Mouse (Mus musculus) liver, embryonic 11.5 days (tissue): ENCODE data around the gene Asb7. TPM values are rescaled to one million over a fixed set of nuclear protein-coding genes. Genes with fewer than 3 reads are reported as not detected.

ENCODE experiments used
- ATAC-seq: fragments of 200-750 bp; cut with Nextera tagmentation; replicated peaks from 2 replicates; pipeline ENCODE4 v1.8.0; 2017; ENCODE audit warnings: moderate number of reproducible peaks, mild to moderate bottlenecking, moderate TSS enrichment, moderate library complexity; ENCODE audit not compliant: low FRiP score
- DNase-seq: peaks from one replicate; pipeline ENCODE4 v3.0.0-alpha.2; 2017; ENCODE audit warnings: low spot score
- H3K27ac ChIP-seq: fragments of 300-500 bp; sonication (generic); 2 replicates; pipeline ENCODE4 v1.5.1; 2014; ENCODE audit warnings: mild to moderate bottlenecking, low read depth, low read length, control low read depth
- H3K27me3 ChIP-seq: fragments of 300-500 bp; sonication (generic); replicated peaks from 2 replicates; pipeline ENCODE4 v1.6.1; 2014; ENCODE audit warnings: low read length, mixed read lengths; ENCODE audit not compliant: control insufficient read depth, insufficient read depth
- H3K36me3 ChIP-seq: fragments of 300-500 bp; sonication (generic); 2 replicates; pipeline ENCODE4 v1.6.1; 2014; ENCODE audit warnings: mild to moderate bottlenecking, low read length, moderate library complexity, mixed read lengths; ENCODE audit not compliant: control insufficient read depth, insufficient read depth
- H3K4me1 ChIP-seq: fragments of 300-500 bp; sonication (generic); replicated peaks from 2 replicates; pipeline ENCODE4 v1.6.1; 2014; ENCODE audit warnings: low read length, mixed read lengths; ENCODE audit not compliant: control insufficient read depth, insufficient read depth
- H3K4me2 ChIP-seq: fragments of 300-500 bp; sonication (generic); 2 replicates; pipeline ENCODE4 v1.6.1; 2014; ENCODE audit warnings: mild to moderate bottlenecking, control low read depth, moderate library complexity
- H3K4me3 ChIP-seq: fragments of 300-500 bp; sonication (generic); 2 replicates; pipeline ENCODE4 v1.5.1; 2014; ENCODE audit warnings: low read depth, low read length, control low read depth
- H3K9ac ChIP-seq: fragments of 300-500 bp; sonication (generic); 2 replicates; pipeline ENCODE4 v1.6.1; 2014; ENCODE audit warnings: low read depth, low read length, control low read depth
- H3K9me3 ChIP-seq: fragments of 300-500 bp; sonication (generic); 2 replicates; pipeline ENCODE4 v1.6.1; 2016; ENCODE audit warnings: low read length, inconsistent platforms, mixed read lengths; ENCODE audit not compliant: control insufficient read depth
- WGBS: fragments of 180-500 bp; shearing (Covaris S2); extraction: QIAGEN DNeasy Blood & Tissue Kit; methylation state at CpG from one replicate; pipeline ENCODE4 v1.1.7; 2014; 5-methylcytosine and 5-hydroxymethylcytosine counted together
- polyA plus RNA-seq: library from polyadenylated mRNA; unstranded; fragments of >200 nt; fragmentation: Nextera tagmentation; extraction: Ambion mirVana; gene quantifications from 2 replicates; pipeline ENCODE4 v1.2.1, GENCODE M21; 2014

The Asb7 gene
- polyA plus RNA-seq, 1 experiment from 2014 or later = 13.1 TPM

DNA sequence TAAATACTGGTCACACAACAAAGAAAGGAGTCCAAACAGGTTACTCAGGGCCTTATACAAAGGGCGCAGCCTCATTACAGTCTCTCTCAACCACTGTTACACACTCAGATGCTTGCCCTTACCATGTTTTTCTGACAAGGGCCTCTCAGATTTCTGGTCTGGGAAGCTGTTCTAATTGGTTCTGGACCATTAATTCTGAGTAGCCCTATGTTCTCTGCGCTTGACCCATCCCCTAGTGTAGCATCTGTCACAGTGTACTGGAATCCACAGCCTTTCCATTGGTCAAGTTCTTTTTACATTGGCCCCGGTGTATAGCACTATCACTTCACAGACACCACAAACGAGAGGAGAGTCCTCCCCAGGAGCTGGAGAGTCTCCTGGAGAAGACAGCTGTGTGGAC lies 35.1 kb upstream of the Asb7 start:
- DNase-seq = no peak

GRCm38 (mm10) chr7:66711166-66711565 lies 21.8 kb upstream of the Asb7 start:
- Histone ChIP-seq H3K9ac (no peak overlapping the region), H3K36me3 (peaks cover 4% of the 10 kb centered on the region; the same call in 1 of the 2 replicates), H3K9me3 (no peaks in the 10 kb centered on the region), H3K27me3 (no peaks in the 10 kb centered on the region), H3K4me1 (no peaks in the 10 kb centered on the region), H3K4me2 (no peak overlapping the region), H3K27ac (no peak overlapping the region), H3K4me3 (no peak overlapping the region)
- WGBS = 58% methylated on average over 2 of the region's 2 CpGs
- ATAC-seq = no peak
- DNase-seq = no peak

More for the DNA sequence above, 35.1 kb upstream of the Asb7 start:
- H3K36me3 ChIP-seq = no peaks in the 10 kb centered on the region
- WGBS = 84% methylated on average over 4 of the region's 4 CpGs
- ATAC-seq = no peak
- H3K9me3 ChIP-seq = no peaks in the 10 kb centered on the region
- H3K4me3 ChIP-seq = no peak overlapping the region
- no peak overlapping the region for H3K27ac ChIP-seq
- no peak overlapping the region for H3K9ac ChIP-seq
- H3K4me2 ChIP-seq = no peak overlapping the region
- no peaks in the 10 kb centered on the region for H3K4me1 ChIP-seq
- H3K27me3 ChIP-seq = no peaks in the 10 kb centered on the region

DNA sequence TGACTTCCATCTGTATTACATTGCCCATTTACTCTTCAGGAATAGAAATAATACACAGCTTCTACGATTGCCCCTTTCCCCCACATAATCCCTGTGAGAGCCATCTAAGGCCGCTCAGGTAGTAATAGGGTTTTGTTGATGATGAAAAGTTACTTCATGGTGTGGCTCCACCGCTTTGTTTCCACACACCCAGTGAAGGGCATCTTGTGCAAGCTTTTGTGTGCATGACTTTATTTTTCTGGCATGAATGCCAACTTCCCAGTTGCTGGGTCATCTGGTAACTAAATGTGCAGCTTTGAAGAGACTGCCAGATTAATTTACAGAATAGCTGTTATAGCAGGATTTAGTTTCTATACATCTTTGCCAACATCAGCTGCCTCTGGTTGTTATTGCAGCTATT lies 15.2 kb upstream of the Asb7 start:
- Histone ChIP-seq H3K9ac (no peak overlapping the region), H3K27ac (no peak overlapping the region), H3K4me1 (no peaks in the 10 kb centered on the region), H3K4me2 (no peak overlapping the region), H3K36me3 (peaks cover 4% of the 10 kb centered on the region; the same call in 1 of the 2 replicates), H3K9me3 (no peaks in the 10 kb centered on the region), H3K4me3 (no peak overlapping the region), H3K27me3 (no peaks in the 10 kb centered on the region)
- ATAC-seq (no peak), DNase-seq (no peak)
- 88% methylated on average over 3 of the region's 3 CpGs for WGBS

GRCm38 (mm10) chr7:66702721-66703120 lies 13.3 kb upstream of the Asb7 start:
- no peaks in the 10 kb centered on the region for H3K27me3 ChIP-seq
- H3K9me3 ChIP-seq = no peaks in the 10 kb centered on the region
- H3K36me3 ChIP-seq = peaks cover 4% of the 10 kb centered on the region; the same call in 1 of the 2 replicates
- ATAC-seq (no peak), DNase-seq (no peak)
- WGBS = 85% methylated on average over 7 of the region's 7 CpGs
- H3K27ac ChIP-seq = no peak overlapping the region
- H3K4me2 ChIP-seq = no peak overlapping the region
- H3K9ac ChIP-seq = no peak overlapping the region
- no peak overlapping the region for H3K4me3 ChIP-seq
- no peaks in the 10 kb centered on the region for H3K4me1 ChIP-seq

- H3K27ac ChIP-seq = no peak overlapping the region
- no peak for ATAC-seq
These were observed 5.1 kb upstream of the Asb7 start for GRCm38 (mm10) chr7:66694467-66694866.

DNA sequence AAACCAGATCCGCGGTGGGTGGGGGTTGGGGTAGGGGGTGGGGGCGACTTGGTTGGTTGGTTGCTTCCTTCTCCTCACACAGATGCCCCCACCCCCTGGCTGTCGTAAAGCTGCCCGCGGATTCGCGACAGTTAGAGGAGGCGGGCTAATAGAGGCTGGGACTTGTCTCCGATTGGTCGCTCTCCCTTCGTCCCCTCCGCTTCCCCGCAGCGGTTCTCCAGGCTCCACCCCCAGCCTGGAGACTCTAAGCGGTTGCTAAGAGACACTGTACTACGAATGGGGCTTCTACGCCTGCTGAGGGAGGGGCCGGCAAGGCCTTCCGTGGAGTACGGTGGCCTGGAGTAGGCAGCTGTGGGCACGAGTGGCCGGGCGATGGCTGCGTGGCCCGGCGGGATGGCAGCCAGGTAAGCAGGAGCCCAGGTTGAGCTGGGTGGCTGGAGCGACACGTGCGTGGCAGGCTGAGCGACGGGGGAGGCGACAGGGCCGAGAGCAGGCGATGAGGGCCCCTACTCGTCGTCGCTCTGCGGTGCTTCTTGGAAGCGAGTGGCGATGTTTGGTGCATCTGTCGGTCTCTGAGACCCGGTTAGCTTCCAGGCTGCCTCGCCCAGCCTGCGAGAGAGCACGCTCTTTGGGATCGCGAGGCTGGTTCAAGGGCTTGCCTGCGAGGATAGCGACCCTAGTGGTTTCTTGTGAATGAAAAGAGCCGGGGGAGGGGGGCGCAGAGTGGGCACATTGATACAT lies 394 bp upstream of the Asb7 start, which contains the start of gene Lins1:
Gene Lins1 (plus strand): TSS at position 270 of the 741 bp plus-strand sequence.
- Histone ChIP-seq H3K9ac (peak within 1 kb of the TSS; percentile 75), H3K4me3 (peak within 1 kb of the TSS; percentile 79), H3K9me3 (no peaks in the 10 kb centered on the region), H3K27me3 (no peaks in the 10 kb centered on the region), H3K36me3 (0 out of 2 replicates have a peak, but pooled peaks cover 2% of the 10 kb centered on the region), H3K4me2 (peak within 1 kb of the TSS; percentile 89), H3K4me1 (peaks cover 6% of the 10 kb centered on the region), H3K27ac (peak within 1 kb of the TSS; percentile 75)
- ATAC-seq = peak; percentile 98
- under 1% methylated on average over 52 of the region's 52 CpGs for WGBS
- peak; percentile 98 for DNase-seq

More at GRCm38 (mm10) chr7:66694467-66694866, 5.1 kb upstream of the Asb7 start:
- DNase-seq = no peak
- H3K27me3 ChIP-seq = no peaks in the 10 kb centered on the region
- no peak overlapping the region for H3K4me2 ChIP-seq
- no peaks in the 10 kb centered on the region for H3K9me3 ChIP-seq
- H3K4me3 ChIP-seq = no peak overlapping the region
- H3K4me1 ChIP-seq = peaks cover 6% of the 10 kb centered on the region
- H3K9ac ChIP-seq = no peak overlapping the region
- WGBS = 64% methylated on average over 7 of the region's 7 CpGs
- H3K36me3 ChIP-seq = no peaks in the 10 kb centered on the region

GRCm38 (mm10) chr7:66688721-66689120 lies 675 bp downstream of the Asb7 start:
- Histone ChIP-seq H3K36me3 (0 out of 2 replicates have a peak, but pooled peaks cover 2% of the 10 kb centered on the region), H3K27me3 (no peaks in the 10 kb centered on the region), H3K9me3 (no peaks in the 10 kb centered on the region), H3K4me3 (peak overlapping the region; percentile 79), H3K9ac (peak overlapping the region; percentile 73), H3K4me2 (peak overlapping the region; percentile 89), H3K27ac (peak overlapping the region; percentile 14; the same call in 1 of the 2 replicates), H3K4me1 (peaks cover 3% of the 10 kb centered on the region)
- ATAC-seq = no peak
- no peak for DNase-seq
- 2% methylated on average over 5 of the region's 5 CpGs for WGBS

- WGBS = 93% methylated on average over 5 of the region's 5 CpGs
- Histone ChIP-seq H3K36me3 (peaks cover 31% of the 10 kb centered on the region; the same call in 1 of the 2 replicates), H3K4me3 (no peak overlapping the region), H3K27ac (no peak overlapping the region), H3K9ac (no peak overlapping the region), H3K9me3 (no peaks in the 10 kb centered on the region), H3K4me2 (no peak overlapping the region), H3K4me1 (no peaks in the 10 kb centered on the region), H3K27me3 (no peaks in the 10 kb centered on the region)
- ATAC-seq (no peak), DNase-seq (no peak)
These were observed 7.1 kb downstream of the Asb7 start for GRCm38 (mm10) chr7:66682119-66682863.
